Mouse (Mus musculus): ENCODE results near the gene Rcbtb1.
"Not testable (repeated sequence)": the region's sequence is repeated elsewhere in the genome, so short reads cannot be mapped to it uniquely, and the experiment has no call there.

Gene Rcbtb1

GRCm38 (mm10) chr14:59274961-59275360, 74.0 kb downstream of the Rcbtb1 start:
- DNase-seq (ENCODE audit: extremely low spot score, low spot score): not testable (repeated sequence)

Data from neural tube, embryonic 10.5 days (tissue).